Mouse (Mus musculus): ENCODE data around the gene Fance. TPM values are rescaled to one million over a fixed set of nuclear protein-coding genes. Genes with fewer than 3 reads are reported as not detected.
A peak's percentile ranks its signal among the peaks of the same experiment; 100 is the strongest.

The Fance gene
- polyA plus RNA-seq, 1 experiment = 56.8 TPM

DNA sequence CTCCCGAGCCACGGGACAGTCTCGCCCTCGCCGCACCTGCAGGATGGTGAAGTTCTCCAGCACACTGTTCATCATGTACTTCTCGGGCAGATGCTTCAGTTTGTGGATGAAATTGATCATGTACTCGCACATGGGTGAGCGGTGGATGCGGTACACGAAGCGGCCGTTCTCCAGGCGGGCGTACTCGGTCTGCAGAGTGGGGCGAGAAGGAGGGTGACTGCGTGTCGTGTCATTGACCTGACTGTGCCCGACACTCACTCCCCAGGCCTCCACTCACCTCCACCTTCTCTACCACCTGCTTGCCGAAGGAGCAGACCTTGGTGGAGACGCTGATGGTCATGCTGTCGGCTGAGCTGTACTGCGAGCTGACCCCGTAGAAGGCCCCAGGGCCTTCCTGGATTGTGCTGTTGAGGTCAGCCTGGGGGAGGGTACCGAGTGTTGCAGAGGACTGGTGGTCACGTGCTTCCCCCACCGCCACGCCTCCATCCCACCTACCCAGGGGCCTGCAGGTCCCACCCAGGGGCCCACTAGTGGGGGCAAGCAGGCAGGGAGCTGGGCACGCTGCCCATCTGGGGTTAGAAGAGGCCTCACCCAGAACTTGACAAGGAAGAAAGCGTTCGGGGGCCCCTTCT is 19.7 kb downstream of the Fance start:
- no peaks in the 10 kb centered on the region for H3K27me3 ChIP-seq (ENCODE audit: control insufficient read depth, insufficient read depth, low read length, poor library complexity, severe bottlenecking)
- no peaks in the 10 kb centered on the region for H3K9me3 ChIP-seq (replicated peaks; ENCODE audit: control insufficient read depth, insufficient read depth, low read length, poor library complexity, severe bottlenecking)
- H3K4me1 ChIP-seq (ENCODE audit: control insufficient read depth, insufficient read depth, low read length) = peaks cover 8% of the 10 kb centered on the region
- TF ChIP-seq POLR2A (IDR thresholded peaks at IDR 0.05; ENCODE audit: insufficient read depth, low read length) = no peak
- no peak for TF ChIP-seq CTCF (IDR thresholded peaks at IDR 0.05; ENCODE audit: low read depth, low read length)
- H3K36me3 ChIP-seq (ENCODE audit: control insufficient read depth, insufficient read depth, low read length, poor library complexity, severe bottlenecking) = peaks cover 30% of the 10 kb centered on the region
- H3K4me3 ChIP-seq (ENCODE audit: low read depth, low read length) = no peak overlapping the region
- no peak overlapping the region for H3K9ac ChIP-seq (ENCODE audit: low read depth, poor library complexity, severe bottlenecking)
- no peak overlapping the region for H3K27ac ChIP-seq (ENCODE audit: insufficient read depth, low read length)

DNA sequence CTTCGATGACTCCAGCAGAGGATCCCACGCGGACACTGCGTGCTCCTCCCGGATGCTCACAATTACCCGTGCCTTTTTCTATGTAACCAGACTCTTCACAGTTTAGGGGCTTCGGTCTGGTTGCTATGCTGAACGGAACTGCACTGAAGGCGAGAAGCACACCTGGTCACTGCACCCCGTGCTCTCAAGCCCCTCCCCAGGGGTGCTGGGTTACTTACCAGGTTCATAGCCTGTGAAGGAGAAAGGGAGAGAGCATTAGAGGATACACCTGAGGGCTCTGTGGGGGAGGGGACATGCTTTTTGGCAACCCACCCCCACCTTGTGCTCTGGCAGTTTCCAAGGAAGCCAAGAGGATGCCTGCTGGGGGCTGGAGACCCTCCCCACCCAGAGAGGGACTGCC is 21.9 kb downstream of the Fance start:
- no peaks in the 10 kb centered on the region for H3K9me3 ChIP-seq (replicated peaks; ENCODE audit: control insufficient read depth, insufficient read depth, low read length, poor library complexity, severe bottlenecking)
- H3K4me1 ChIP-seq (ENCODE audit: control insufficient read depth, insufficient read depth, low read length) = peaks cover 8% of the 10 kb centered on the region
- H3K4me3 ChIP-seq (ENCODE audit: low read depth, low read length) = no peak overlapping the region
- H3K27me3 ChIP-seq (ENCODE audit: control insufficient read depth, insufficient read depth, low read length, poor library complexity, severe bottlenecking) = no peaks in the 10 kb centered on the region
- TF ChIP-seq POLR2A (IDR thresholded peaks at IDR 0.05; ENCODE audit: insufficient read depth, low read length) (no peak), CTCF (IDR thresholded peaks at IDR 0.05; ENCODE audit: low read depth, low read length) (no peak), EP300 (IDR thresholded peaks at IDR 0.05; ENCODE audit: insufficient read depth, low read depth, low read length) (no peak)
- no peak overlapping the region for H3K9ac ChIP-seq (ENCODE audit: low read depth, poor library complexity, severe bottlenecking)
- no peak overlapping the region for H3K27ac ChIP-seq (ENCODE audit: insufficient read depth, low read length)
- H3K36me3 ChIP-seq (ENCODE audit: control insufficient read depth, insufficient read depth, low read length, poor library complexity, severe bottlenecking) = peaks cover 13% of the 10 kb centered on the region

DNA sequence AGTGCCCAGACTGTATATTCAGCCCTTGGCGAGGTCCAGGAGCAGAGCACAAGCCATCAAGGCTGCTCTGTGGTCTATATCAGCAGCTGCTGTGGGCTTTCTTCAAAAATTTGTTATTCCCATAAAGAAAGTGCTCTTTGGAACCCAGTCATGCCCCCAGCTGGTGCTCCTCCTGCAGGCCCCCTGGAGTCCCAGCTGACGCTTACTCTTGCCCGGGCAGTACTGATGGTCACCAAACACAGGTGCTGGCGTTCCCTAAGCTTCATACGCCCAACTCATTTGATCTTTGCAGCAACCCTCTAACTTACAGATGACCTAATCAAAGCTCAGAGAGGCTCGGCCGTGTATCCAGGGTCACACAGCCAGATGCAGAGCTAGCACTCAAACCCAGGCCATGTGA is 24.2 kb downstream of the Fance start:
- Histone ChIP-seq H3K9ac (ENCODE audit: low read depth, poor library complexity, severe bottlenecking) (no peak overlapping the region), H3K9me3 (replicated peaks; ENCODE audit: control insufficient read depth, insufficient read depth, low read length, poor library complexity, severe bottlenecking) (no peaks in the 10 kb centered on the region), H3K4me1 (ENCODE audit: control insufficient read depth, insufficient read depth, low read length) (peaks cover 5% of the 10 kb centered on the region), H3K27me3 (ENCODE audit: control insufficient read depth, insufficient read depth, low read length, poor library complexity, severe bottlenecking) (no peaks in the 10 kb centered on the region), H3K27ac (ENCODE audit: insufficient read depth, low read length) (no peak overlapping the region), H3K4me3 (ENCODE audit: low read depth, low read length) (no peak overlapping the region), H3K36me3 (ENCODE audit: control insufficient read depth, insufficient read depth, low read length, poor library complexity, severe bottlenecking) (no peaks in the 10 kb centered on the region)
- TF ChIP-seq POLR2A (IDR thresholded peaks at IDR 0.05; ENCODE audit: insufficient read depth, low read length) (no peak), EP300 (IDR thresholded peaks at IDR 0.05; ENCODE audit: insufficient read depth, low read depth, low read length) (no peak), CTCF (IDR thresholded peaks at IDR 0.05; ENCODE audit: low read depth, low read length) (no peak)

- peak overlapping the region; percentile 24; the same call in 1 of the 2 replicates for H3K4me3 ChIP-seq (ENCODE audit: low read depth, low read length)
- no peak for TF ChIP-seq POLR2A (IDR thresholded peaks at IDR 0.05; ENCODE audit: insufficient read depth, low read length)
- no peak for TF ChIP-seq EP300 (IDR thresholded peaks at IDR 0.05; ENCODE audit: insufficient read depth, low read depth, low read length)
- TF ChIP-seq CTCF (IDR thresholded peaks at IDR 0.05; ENCODE audit: low read depth, low read length) = no peak
Measured at GRCm38 (mm10) chr17:28340578-28340977, 27.3 kb downstream of the Fance start.

GRCm38 (mm10) chr17:28341091-28341490 is 27.8 kb downstream of the Fance start:
- H3K4me1 ChIP-seq (ENCODE audit: control insufficient read depth, insufficient read depth, low read length) = peaks cover 8% of the 10 kb centered on the region
- 0 out of 2 replicates have a peak overlapping the region, but pooled peaks have one; percentile 2 for H3K27ac ChIP-seq (ENCODE audit: insufficient read depth, low read length)
- no peaks in the 10 kb centered on the region for H3K36me3 ChIP-seq (ENCODE audit: control insufficient read depth, insufficient read depth, low read length, poor library complexity, severe bottlenecking)
- H3K9ac ChIP-seq (ENCODE audit: low read depth, poor library complexity, severe bottlenecking) = peak overlapping the region; percentile 19
- no peak for TF ChIP-seq POLR2A (IDR thresholded peaks at IDR 0.05; ENCODE audit: insufficient read depth, low read length)
- 0 out of 2 replicates have a peak, but pooled peaks have one; percentile 25 for TF ChIP-seq EP300 (IDR thresholded peaks at IDR 0.05; ENCODE audit: insufficient read depth, low read depth, low read length)
- H3K27me3 ChIP-seq (ENCODE audit: control insufficient read depth, insufficient read depth, low read length, poor library complexity, severe bottlenecking) = no peaks in the 10 kb centered on the region
- H3K4me3 ChIP-seq (ENCODE audit: low read depth, low read length) = peak overlapping the region; percentile 28
- no peaks in the 10 kb centered on the region for H3K9me3 ChIP-seq (replicated peaks; ENCODE audit: control insufficient read depth, insufficient read depth, low read length, poor library complexity, severe bottlenecking)

More at GRCm38 (mm10) chr17:28340578-28340977, 27.3 kb downstream of the Fance start:
- Histone ChIP-seq H3K36me3 (ENCODE audit: control insufficient read depth, insufficient read depth, low read length, poor library complexity, severe bottlenecking) (no peaks in the 10 kb centered on the region), H3K9ac (ENCODE audit: low read depth, poor library complexity, severe bottlenecking) (peak overlapping the region; percentile 19), H3K9me3 (replicated peaks; ENCODE audit: control insufficient read depth, insufficient read depth, low read length, poor library complexity, severe bottlenecking) (no peaks in the 10 kb centered on the region), H3K27ac (ENCODE audit: insufficient read depth, low read length) (no peak overlapping the region), H3K27me3 (ENCODE audit: control insufficient read depth, insufficient read depth, low read length, poor library complexity, severe bottlenecking) (no peaks in the 10 kb centered on the region), H3K4me1 (ENCODE audit: control insufficient read depth, insufficient read depth, low read length) (peaks cover 8% of the 10 kb centered on the region)

GRCm38 (mm10) chr17:28344050-28344607 is 30.8 kb downstream of the Fance start:
- Histone ChIP-seq H3K4me1 (ENCODE audit: control insufficient read depth, insufficient read depth, low read length) (peaks cover 8% of the 10 kb centered on the region), H3K9ac (ENCODE audit: low read depth, poor library complexity, severe bottlenecking) (no peak overlapping the region), H3K9me3 (replicated peaks; ENCODE audit: control insufficient read depth, insufficient read depth, low read length, poor library complexity, severe bottlenecking) (no peaks in the 10 kb centered on the region), H3K27me3 (ENCODE audit: control insufficient read depth, insufficient read depth, low read length, poor library complexity, severe bottlenecking) (no peaks in the 10 kb centered on the region), H3K27ac (ENCODE audit: insufficient read depth, low read length) (no peak overlapping the region), H3K36me3 (ENCODE audit: control insufficient read depth, insufficient read depth, low read length, poor library complexity, severe bottlenecking) (no peaks in the 10 kb centered on the region), H3K4me3 (ENCODE audit: low read depth, low read length) (no peak overlapping the region)
- no peak for TF ChIP-seq POLR2A (IDR thresholded peaks at IDR 0.05; ENCODE audit: insufficient read depth, low read length)
- TF ChIP-seq EP300 (IDR thresholded peaks at IDR 0.05; ENCODE audit: insufficient read depth, low read depth, low read length) = 0 out of 2 replicates have a peak, but pooled peaks have one; percentile 25

Data from ES-Bruce4 (cell line).